Mouse (Mus musculus): ENCODE measurements around the gene Dpp6.

The Dpp6 gene

DNA sequence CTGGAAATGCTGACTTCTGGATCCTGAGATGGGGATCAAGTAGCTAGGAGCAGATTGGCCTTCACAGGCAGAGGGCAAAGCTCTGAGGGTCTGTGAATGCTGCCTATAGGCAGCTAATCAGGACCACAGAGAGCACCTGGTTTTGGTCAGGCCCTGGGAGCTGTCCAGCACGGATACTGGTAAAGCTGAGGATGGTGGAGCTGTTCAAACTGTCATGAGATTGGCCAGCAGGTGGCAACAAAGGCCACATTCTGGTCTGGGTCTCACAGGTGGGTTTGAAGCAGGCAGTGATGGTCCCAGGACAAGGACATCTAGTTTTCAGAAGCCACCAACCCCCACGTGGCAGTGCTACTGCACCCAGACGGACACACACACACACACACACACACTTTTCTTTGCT lies 920.2 kb downstream of the Dpp6 start:
- no peak for DNase-seq (ENCODE audit: low spot score in 2 of 2)

- no peak for DNase-seq (ENCODE audit: low spot score in 2 of 2)
These were observed 922.2 kb downstream of the Dpp6 start for GRCm38 (mm10) chr5:27739216-27739615.

DNA sequence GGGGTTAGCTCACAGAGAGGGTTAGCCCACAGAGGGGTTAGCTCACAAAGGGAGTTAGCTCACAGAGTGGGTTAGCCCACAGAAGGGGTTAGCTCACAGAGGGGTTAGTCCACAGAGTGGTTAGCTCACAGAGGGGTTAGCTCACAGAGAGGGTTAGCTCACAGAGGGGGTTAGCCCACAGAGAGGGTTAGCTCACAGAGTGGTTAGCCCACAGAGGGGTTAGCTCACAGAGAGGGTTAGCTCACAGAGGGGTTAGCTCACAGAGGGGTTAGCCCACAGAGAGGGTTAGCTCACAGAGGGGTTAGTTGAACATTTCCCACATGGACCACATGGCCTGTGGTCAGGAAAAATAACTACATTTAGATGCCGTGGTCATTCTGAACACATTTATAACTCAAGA lies 927.9 kb downstream of the Dpp6 start:
- DNase-seq (ENCODE audit: low spot score in 2 of 2), result no peak

- DNase-seq (ENCODE audit: low spot score in 2 of 2), result no peak
These were observed 948.8 kb downstream of the Dpp6 start for GRCm38 (mm10) chr5:27765780-27766179.

GRCm38 (mm10) chr5:27767948-27768347 lies 950.9 kb downstream of the Dpp6 start:
- DNase-seq (ENCODE audit: low spot score in 2 of 2), result no peak
